Mouse (Mus musculus) erythroblast, adult 5-6 weeks (primary cell): Measurements from ENCODE around the gene H2-Ab1. TPM values are rescaled to one million over a fixed set of nuclear protein-coding genes. Genes with fewer than 3 reads are reported as not detected.

Experiments used
- ATAC-seq: replicated peaks from 2 replicates; pipeline ENCODE4 v1.8.0; 2016; ENCODE audit warnings: moderate number of reproducible peaks, mild to moderate bottlenecking, moderate TSS enrichment, inconsistent platforms; ENCODE audit not compliant: poor library complexity, low FRiP score, severe bottlenecking
- total RNA-seq, 2 experiments: library from RNA; stranded (forward) in 1 of 2; stranded (reverse) in 1 of 2; fragments of 150-400 nt in 1 of 2; fragments of 200-764, 138-1000 nt in 1 of 2; gene quantifications; 2 replicates each; pipeline versions ENCODE4 v1.2.3 to v1.2.4; 2015 to 2017; ENCODE audit warnings: low replicate concordance in 2 of 2

H2-Ab1 gene
- total RNA-seq, 2 experiments from 2014 or later: 79.7 to 138 TPM

DNA sequence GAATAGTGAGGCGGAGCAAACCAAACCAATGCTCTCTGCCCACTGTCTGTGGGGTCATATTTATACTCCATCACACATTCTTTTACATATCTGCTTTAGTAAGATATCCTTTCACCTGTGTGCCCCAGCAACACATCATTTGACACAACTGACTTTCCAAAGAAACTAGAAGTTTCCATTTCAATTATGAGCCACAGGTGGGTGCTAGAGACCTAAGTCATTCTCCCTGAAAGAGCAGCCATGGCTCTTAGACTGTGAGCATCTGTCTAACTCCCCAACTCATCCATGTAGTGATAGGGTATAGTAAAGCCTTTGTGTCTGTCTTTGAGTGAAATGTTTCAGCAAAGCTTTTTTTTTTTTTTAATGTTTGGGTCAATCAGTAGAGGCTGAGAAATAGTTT lies 14.6 kb downstream of the H2-Ab1 start:
- no peak for ATAC-seq

GRCm38 (mm10) chr17:34280499-34281038 lies 23.1 kb downstream of the H2-Ab1 start:
- peak; percentile 49; the same call in 1 of the 2 replicates for ATAC-seq

- no peak for ATAC-seq
Measured at GRCm38 (mm10) chr17:34281836-34282235, 24.3 kb downstream of the H2-Ab1 start.

DNA sequence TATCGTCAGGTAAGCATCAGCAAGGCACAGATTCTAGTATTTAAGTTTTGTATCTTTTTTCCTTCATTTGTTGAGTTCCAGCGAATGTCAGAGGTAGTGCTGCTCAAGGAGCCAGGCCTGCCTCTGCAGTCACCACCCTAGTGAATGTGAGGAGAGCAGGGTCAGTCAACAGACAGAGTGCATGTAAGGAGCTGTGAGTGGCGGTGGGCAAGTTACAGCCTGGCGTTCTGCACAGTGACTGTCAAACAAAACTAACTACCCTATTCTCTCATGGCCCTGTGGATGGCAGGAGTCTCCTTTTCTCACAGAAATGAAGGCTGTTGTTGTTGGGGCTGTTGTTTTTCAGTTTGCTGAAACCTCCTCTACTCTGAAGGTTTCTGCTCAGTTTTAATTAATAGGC lies 27.9 kb downstream of the H2-Ab1 start:
- ATAC-seq: no peak

DNA sequence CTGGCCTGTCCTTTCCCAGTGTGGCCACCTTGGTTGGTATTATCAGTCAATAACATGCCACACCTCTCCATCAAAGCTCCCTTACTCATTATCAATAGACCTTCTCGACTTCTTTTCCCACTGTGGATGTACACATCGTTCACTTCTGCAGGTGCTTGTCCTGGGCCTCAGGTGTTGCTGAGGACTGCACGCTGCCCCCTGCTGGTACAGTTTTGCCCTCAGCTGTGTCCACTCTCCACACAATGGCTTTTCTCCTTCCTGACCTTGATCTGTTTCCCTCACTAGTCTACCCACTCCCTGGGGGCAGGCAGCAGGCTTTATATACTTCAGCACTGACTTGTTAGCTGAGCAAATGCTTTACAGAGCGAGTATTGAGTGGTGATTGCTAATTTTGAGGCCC lies 28.4 kb downstream of the H2-Ab1 start:
- no peak for ATAC-seq

DNA sequence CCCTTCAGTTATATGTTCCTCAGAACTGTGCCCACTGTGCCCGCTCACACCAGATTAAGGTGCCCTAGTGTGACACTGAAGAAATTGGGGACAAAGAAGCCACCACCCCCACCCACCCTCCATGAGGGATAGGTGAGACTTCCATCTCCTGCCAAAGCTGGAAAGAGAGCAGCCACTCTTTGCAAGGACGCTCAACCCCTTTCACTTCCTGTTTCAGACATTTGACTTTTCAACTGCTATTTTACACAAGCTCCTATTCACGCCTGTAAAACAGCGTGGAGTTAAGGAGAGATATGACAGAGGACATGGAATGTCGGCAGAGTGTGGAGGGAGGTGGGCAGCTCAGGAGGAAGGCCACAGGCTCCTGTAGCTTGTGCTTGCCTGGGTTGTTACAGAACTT lies 29.0 kb downstream of the H2-Ab1 start:
- no peak for ATAC-seq

- ATAC-seq: no peak
Measured at GRCm38 (mm10) chr17:34286999-34287398, 29.5 kb downstream of the H2-Ab1 start.

- no peak for ATAC-seq
Measured at GRCm38 (mm10) chr17:34287648-34288047, 30.2 kb downstream of the H2-Ab1 start, which contains the start of gene H2-Aa. Gene H2-Aa, minus strand, starts transcription at chr17:34287823.

DNA sequence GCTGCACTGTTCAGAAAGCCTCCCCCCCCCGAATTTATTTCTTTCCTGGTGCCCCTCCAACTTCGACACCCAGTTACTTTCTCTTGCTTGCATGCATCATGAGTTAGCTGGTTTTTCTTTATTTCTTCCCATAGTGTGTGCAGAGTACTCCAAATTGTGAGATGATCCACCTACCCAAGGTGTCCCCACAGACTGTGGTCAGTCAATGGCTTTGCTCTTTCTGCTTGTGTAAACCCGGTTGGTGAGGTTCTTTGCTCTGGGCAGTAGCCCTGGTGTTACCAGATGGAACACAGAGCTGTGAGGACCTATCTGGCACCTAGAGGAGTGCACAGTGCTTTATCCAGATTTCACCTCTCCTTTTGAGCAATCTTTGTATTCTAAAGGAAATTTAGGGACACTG lies 30.6 kb downstream of the H2-Ab1 start:
- no peak for ATAC-seq

DNA sequence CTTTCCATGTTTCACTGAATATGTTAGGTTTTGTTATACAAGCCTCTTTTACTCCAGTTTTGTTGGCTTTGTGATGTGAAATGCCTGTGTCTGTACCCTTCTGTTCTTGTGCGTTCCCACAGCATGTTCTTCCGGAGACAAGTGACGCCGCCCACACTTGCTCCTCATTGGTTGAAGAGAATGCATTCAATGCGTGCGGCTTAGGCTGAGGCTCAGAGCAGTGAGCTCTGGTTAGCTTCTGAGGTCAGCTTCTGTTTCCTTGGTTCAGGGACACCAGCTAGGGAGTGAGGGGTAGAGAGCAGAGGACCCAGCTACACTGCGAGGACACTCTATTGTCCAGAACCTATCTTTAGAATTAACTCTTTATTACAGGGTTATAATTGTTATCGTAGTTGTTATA lies 34.1 kb downstream of the H2-Ab1 start:
- no peak for ATAC-seq

- ATAC-seq: no peak
Measured at GRCm38 (mm10) chr17:34292570-34292969, 35.1 kb downstream of the H2-Ab1 start.

DNA sequence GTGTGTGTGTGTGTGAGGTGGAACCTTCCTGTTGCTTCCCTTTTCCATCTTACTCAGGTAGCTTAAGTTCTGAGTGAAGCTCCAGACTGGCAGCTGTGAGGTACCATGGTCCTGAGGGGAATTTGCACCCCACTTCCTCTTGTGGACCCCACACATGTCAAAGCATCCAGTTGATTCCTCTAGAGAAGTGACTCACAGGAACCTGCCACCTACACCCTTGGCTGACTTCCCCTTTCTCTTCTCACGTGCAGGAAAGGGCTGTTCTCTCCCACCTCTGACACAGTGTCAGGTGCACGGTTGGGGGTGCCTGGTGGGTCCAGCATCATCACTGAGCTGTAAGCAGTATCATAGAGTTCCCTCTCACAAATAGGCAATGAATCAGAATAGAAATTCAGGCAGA lies 36.0 kb downstream of the H2-Ab1 start:
- no peak for ATAC-seq

DNA sequence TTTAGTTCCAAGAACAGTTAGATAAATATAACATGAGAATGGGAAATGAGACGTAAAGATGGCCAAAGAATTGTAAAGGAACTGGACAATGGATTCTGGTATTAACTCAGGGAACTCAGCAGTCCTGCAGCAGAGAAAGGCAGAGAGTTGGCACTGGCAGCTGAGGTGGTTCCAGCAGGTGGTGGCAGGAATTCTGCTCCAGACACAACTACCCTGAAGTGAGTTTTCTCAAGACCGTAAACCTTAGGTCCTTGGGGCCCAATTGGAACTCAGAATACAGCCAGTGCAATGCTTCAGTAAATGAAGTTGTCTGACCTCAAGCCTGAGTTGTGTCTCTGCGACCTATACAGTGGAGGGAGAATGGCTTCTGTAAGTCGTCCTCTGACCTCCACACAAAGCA lies 36.8 kb downstream of the H2-Ab1 start:
- no peak for ATAC-seq

- no peak for ATAC-seq
Measured at GRCm38 (mm10) chr17:34295307-34295706, 37.8 kb downstream of the H2-Ab1 start.

- ATAC-seq: no peak
Measured at GRCm38 (mm10) chr17:34295891-34296794, 38.7 kb downstream of the H2-Ab1 start.

DNA sequence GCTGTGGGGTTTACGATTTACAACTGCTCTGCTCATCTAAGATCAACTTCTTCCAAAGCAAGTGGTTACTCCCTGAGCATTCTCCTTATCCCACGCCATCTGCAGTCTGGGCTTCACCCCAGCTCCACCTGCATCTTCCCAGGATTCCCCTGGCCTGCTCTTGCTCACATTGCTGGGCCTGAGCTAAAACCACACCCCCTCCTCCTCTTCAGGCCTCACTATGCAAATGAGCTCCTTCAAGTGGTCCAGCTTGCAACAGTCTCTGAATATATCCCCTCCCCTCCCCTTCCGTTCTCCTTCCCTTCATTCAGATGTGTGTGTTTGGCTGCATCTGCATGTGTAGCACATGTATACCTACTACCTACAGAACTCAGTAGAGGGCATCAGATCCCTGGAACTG lies 41.9 kb downstream of the H2-Ab1 start:
- no peak for ATAC-seq

DNA sequence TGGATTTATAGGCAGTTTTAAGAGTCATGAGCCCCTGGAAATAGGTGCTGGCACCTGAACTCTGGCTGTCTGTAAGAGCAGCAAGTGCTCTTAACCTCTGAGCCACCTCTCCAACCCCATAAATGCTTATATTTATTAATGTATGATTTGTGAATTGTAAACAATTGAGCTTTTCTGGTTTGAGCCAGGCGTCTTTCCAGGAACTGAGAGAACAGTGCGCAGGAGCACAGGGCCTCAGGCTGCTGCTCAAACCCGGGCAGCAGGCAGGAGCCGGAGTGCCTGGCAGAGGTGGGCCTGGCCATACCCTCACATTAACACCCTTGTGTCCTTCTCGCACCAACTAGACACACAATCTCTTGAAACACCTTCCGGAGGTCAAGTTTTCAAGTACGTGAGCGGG lies 42.6 kb downstream of the H2-Ab1 start:
- ATAC-seq: no peak

DNA sequence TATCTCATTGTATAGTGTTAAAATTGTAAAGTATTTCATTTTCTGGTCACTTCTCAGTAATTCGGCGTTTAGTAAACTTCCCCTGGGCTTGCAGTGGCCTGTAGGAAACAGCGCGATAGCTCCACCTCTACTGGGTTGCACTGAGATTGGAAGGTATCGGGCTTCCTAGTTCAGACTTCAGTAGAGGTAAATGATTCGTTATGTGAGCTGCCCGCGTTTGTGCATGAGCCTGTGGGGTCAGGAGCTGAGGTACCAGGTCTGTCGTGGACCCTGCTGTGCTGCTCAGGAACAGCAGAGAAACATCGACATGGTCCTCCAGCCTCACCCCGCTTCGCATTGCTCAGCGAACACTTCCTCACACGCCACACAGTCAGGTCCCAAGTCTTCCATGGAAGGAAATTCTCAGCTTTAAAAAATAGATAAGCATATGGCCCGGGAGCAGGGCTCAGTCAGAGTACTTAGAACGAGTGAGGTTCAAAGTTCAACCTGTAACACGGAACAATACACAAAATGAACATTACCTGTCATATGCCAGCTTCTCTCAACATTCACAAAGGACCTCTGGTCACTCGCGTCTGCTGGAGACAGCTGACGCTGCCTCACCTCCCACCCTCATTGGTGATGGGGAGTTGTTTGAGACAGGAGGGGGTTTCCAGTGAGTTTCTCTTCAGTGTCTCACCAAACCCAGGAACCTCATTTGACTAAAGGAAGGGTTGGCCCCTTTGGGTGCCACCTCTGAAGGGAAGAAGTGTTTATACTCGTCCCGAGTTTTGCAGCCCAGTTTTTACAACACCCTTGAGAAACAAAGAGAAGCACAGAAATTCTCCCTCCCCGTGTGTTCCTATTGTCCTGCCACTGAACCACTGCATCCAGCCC lies 43.4 kb downstream of the H2-Ab1 start:
- no peak for ATAC-seq

- no peak for ATAC-seq
Measured at GRCm38 (mm10) chr17:34301670-34302190, 44.2 kb downstream of the H2-Ab1 start.

DNA sequence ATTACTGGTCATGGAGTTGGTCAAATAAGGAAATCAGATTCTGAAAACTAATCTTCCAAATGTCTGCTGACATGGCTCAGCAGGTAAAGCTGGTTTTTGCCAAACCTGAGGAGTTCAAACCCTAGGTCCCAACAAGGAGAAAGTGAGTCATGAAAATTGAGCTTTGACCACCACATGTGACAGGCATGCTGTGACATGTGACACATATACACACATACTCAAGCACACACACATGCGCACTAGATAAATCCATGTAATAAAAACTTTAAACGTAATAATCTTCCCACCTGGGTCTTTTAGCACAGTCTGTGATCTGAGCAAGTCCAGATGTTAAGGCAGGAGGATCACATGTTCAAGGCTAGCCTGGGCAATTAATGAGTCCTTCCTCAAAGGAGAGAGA lies 46.3 kb downstream of the H2-Ab1 start:
- ATAC-seq: no peak
